Mouse (Mus musculus) midbrain, embryonic 10.5 days (tissue): ENCODE measurements around the gene Dgkz. TPM values are rescaled to one million over a fixed set of nuclear protein-coding genes. Genes with fewer than 3 reads are reported as not detected.

Experiments used
- microRNA-seq: library from miRNA; unstranded; fragments of <30 nt; microRNA quantifications from one replicate; pipeline ENCODE4, GENCODE M21; 2017
- polyA plus RNA-seq: library from polyadenylated mRNA; unstranded; fragments of >200 nt; fragmentation: Nextera tagmentation; extraction: Ambion mirVana; gene quantifications from 2 replicates; pipeline ENCODE4 v1.2.1, GENCODE M21; 2016

Gene Dgkz
- polyA plus RNA-seq, 1 experiment from 2014 or later: 35.0 TPM

Small RNA genes lying within 50 kb of the gene (microRNA-seq; reads per million reads assigned to microRNA genes)
- not detected for gene Mir6999

Other genes with a start within 250 kb of the Dgkz start
- 21.2 and 23.1 TPM in 2 replicates for gene Ambra1, start 245.7 kb downstream of the Dgkz start, polyA plus RNA-seq
- gene Chrm4, start 48.6 kb downstream of the Dgkz start, polyA plus RNA-seq: 0.81 and 1.0 TPM in 2 replicates
- gene Mdk, start 43.6 kb downstream of the Dgkz start, polyA plus RNA-seq: 1,290 and 1,659 TPM in 2 replicates
- gene Gm9821, start 30.2 kb downstream of the Dgkz start, polyA plus RNA-seq: 0.12 and 0.19 TPM in 2 replicates
- 0.96 and 1.6 TPM in 2 replicates for gene Creb3l1, start 48.6 kb upstream of the Dgkz start, polyA plus RNA-seq
- 36.7 and 41.3 TPM in 2 replicates for gene Phf21a, start 117.3 kb upstream of the Dgkz start, polyA plus RNA-seq